Mouse (Mus musculus) olfactory bulb, adult 2 months (tissue): ENCODE results near the gene Dynll2.

Experiments
- CTCF ChIP-seq: fragments of 200-500 bp; IDR thresholded peaks from 2 replicates; pipeline ENCODE4 v1.5.1; 2012; ENCODE audit warnings: low read depth, mild to moderate bottlenecking, low read length, moderate library complexity; ENCODE audit not compliant: insufficient read depth
- POLR2A ChIP-seq: fragments of 200-500 bp; IDR thresholded peaks from 2 replicates; pipeline ENCODE4 v1.6.1; 2012; ENCODE audit warnings: mild to moderate bottlenecking, low read depth, low read length, moderate library complexity; ENCODE audit not compliant: insufficient read depth

- TF ChIP-seq POLR2A (no peak), CTCF (no peak)
Measured at GRCm38 (mm10) chr11:88009542-88010190, 22.3 kb upstream of the Dynll2 start.
